Mouse (Mus musculus) neural tube, embryonic 13.5 days (tissue): Measurements from ENCODE around the gene Ndufb11. TPM values are rescaled to one million over a fixed set of nuclear protein-coding genes. Genes with fewer than 3 reads are reported as not detected.
A peak's percentile ranks its signal among the peaks of the same experiment; 100 is the strongest.

Experiments used
- ATAC-seq: fragments of 200-750 bp; cut with Nextera tagmentation; 2 replicates; pipeline ENCODE4 v1.8.0; 2017; ENCODE audit warnings: low read depth, mild to moderate bottlenecking, moderate TSS enrichment, moderate library complexity
- H3K27ac ChIP-seq: fragments of 300-500 bp; sonication (generic); replicated peaks from 2 replicates; pipeline ENCODE4 v1.5.1; 2015; ENCODE audit warnings: moderate library complexity, mild to moderate bottlenecking, inconsistent platforms
- H3K27me3 ChIP-seq: fragments of 300-500 bp; sonication (generic); 2 replicates; pipeline ENCODE4 v1.6.1; 2015; ENCODE audit warnings: mild to moderate bottlenecking, inconsistent platforms
- H3K36me3 ChIP-seq: fragments of 300-500 bp; sonication (generic); 2 replicates; pipeline ENCODE4 v1.6.1; 2015; ENCODE audit warnings: mild to moderate bottlenecking, inconsistent platforms
- H3K4me1 ChIP-seq: fragments of 300-500 bp; sonication (generic); replicated peaks from 2 replicates; pipeline ENCODE4 v1.6.1; 2015; ENCODE audit warnings: inconsistent platforms
- H3K4me2 ChIP-seq: fragments of 300-500 bp; sonication (generic); 2 replicates; pipeline ENCODE4 v1.6.1; 2015; ENCODE audit warnings: inconsistent platforms, mild to moderate bottlenecking, moderate library complexity
- H3K4me3 ChIP-seq: fragments of 300-500 bp; sonication (generic); 2 replicates; pipeline ENCODE4 v1.5.1; 2015; ENCODE audit warnings: mild to moderate bottlenecking, inconsistent platforms
- H3K9ac ChIP-seq: fragments of 300-500 bp; sonication (generic); 2 replicates; pipeline ENCODE4 v1.6.1; 2015; ENCODE audit warnings: moderate library complexity, mild to moderate bottlenecking, inconsistent platforms
- H3K9me3 ChIP-seq: fragments of 300-500 bp; sonication (generic); 2 replicates; pipeline ENCODE4 v1.6.1; 2016; ENCODE audit warnings: inconsistent platforms
- WGBS: fragments of 180-500 bp; shearing (Covaris S2); methylation state at CpG from one replicate; pipeline ENCODE4 v1.1.7; 2015; 5-methylcytosine and 5-hydroxymethylcytosine counted together
- polyA plus RNA-seq: library from polyadenylated mRNA; unstranded; fragments of >200 nt; fragmentation: Nextera tagmentation; extraction: Ambion mirVana; gene quantifications from 2 replicates; pipeline ENCODE4 v1.2.1, GENCODE M21; 2015

Ndufb11 gene
- polyA plus RNA-seq, result 238 and 249 TPM in 2 replicates

DNA sequence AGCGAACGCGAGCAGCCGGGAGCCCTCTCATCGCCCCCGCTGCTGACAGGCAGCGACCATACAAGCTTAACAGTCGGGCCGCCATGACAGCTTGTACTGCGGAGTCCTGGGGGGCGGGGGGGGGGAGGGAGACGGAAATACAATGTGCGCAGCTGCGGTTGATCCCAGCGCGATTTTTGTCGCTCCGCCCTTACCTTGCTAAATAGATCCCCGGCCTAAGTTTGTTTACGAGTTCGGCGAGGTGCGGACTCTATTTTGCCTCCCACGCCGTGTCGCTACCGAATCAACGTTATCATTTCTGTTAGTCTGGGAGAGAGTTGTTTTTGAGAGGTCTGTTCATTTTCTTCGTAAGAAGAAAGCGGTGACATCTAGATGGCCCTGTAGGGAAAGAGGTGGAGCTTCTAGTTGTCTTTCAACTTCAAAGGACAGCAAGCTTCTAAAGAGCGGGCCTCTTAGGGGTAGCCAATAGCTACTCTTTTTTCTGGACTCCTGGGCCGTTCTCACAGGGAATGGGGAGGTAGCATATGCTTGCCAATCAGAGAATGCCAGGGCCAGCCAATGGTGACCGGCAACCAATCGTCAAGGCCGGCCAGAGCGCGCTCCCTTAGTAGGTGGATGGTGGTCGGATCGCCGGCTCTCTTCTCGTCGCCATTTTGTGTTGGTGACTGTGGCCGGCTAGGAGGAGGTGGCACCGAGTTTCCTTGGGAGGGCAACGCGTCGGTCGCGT, at the start of gene Ndufb11, which contains the start of gene Rbm10:
TSS of gene Ndufb11 (minus strand) at position 444 of the 727 bp plus-strand sequence.
TSS of gene Rbm10 (plus strand) at position 328 of the 727 bp plus-strand sequence.
- H3K27me3 ChIP-seq, result no peaks in the 10 kb centered on the region
- H3K9ac ChIP-seq, result peak within 1 kb of the TSS; percentile 76
- peak; percentile 98 for ATAC-seq
- H3K36me3 ChIP-seq, result 0 out of 2 replicates have a peak, but pooled peaks cover 26% of the 10 kb centered on the region
- peak within 1 kb of the TSS; percentile 55 for H3K4me3 ChIP-seq
- H3K4me2 ChIP-seq, result peak within 1 kb of the TSS; percentile 65
- peak within 1 kb of the TSS; percentile 92 for H3K27ac ChIP-seq
- H3K9me3 ChIP-seq, result no peaks in the 10 kb centered on the region
- WGBS, result 21% methylated on average over 49 of the region's 49 CpGs
- peaks cover 31% of the 10 kb centered on the region for H3K4me1 ChIP-seq

DNA sequence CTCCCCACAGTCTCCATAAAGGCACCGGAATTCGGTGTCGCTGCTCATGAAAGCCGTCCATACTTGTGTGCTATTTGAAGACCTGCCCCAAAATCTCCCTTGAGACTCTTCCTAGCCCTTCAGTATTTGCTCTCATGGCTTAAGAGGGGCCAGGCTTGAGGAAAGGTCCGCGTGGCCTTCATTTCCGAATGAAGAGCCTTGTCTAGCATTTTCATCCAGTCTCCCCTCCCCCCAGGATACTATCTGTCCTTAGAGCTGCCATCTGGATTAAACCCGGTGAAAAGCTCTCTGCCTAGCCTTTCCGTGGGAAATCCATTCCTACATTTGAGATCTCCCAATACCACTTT, 46.0 kb upstream of the Ndufb11 start:
- ATAC-seq, result peak; percentile 11
- WGBS, result 15% methylated on average over 9 of the region's 9 CpGs
- peaks cover 41% of the 10 kb centered on the region for H3K4me1 ChIP-seq
- H3K9me3 ChIP-seq, result no peaks in the 10 kb centered on the region
- peak overlapping the region; percentile 87 for H3K9ac ChIP-seq
- peak overlapping the region; percentile 65 for H3K4me3 ChIP-seq
- H3K27ac ChIP-seq, result peak overlapping the region; percentile 93
- peak overlapping the region; percentile 65 for H3K4me2 ChIP-seq
- H3K27me3 ChIP-seq, result no peaks in the 10 kb centered on the region
- peaks cover 21% of the 10 kb centered on the region for H3K36me3 ChIP-seq

DNA sequence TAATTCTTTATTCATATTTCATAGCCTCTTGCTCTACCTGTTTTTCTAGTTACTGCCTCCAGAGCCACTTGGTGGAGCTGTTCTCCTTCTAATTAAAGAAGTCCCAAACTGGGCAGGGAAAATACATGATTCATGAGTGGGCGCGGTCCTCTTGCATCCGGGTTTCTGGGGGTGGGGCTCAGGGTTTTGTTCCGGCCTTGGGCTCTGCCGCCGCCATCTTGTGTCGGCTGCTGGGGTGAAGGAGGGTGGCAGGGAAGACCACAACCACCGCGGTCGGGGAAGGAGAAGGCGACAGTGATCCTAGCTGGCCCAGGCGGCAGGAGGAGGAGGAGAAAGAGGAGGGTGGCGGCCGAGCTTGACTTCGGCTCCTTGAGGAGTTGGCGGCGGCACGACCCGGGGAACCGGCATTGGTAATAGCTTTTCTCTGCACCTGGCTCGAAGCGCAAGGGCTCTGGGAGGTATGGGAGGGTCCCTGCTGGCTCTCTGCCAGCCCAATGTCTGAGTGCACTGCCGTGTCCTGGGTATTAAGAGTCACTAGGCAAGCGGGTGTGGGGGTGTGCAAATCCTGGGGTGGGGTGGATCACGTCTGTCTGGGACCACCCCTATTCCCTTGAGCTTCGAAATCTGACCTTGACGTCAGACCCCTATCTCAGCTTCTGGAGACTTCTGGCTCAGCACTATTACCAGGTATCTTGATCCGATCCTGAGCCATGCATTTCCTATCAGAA, 45.5 kb upstream of the Ndufb11 start:
- H3K4me2 ChIP-seq, result peak overlapping the region; percentile 65
- WGBS, result 18% methylated on average over 24 of the region's 28 CpGs
- peaks cover 16% of the 10 kb centered on the region for H3K36me3 ChIP-seq
- H3K9me3 ChIP-seq, result no peaks in the 10 kb centered on the region
- H3K4me3 ChIP-seq, result peak overlapping the region; percentile 65
- peak overlapping the region; percentile 93 for H3K27ac ChIP-seq
- ATAC-seq, result peak; percentile 90
- peaks cover 41% of the 10 kb centered on the region for H3K4me1 ChIP-seq
- no peaks in the 10 kb centered on the region for H3K27me3 ChIP-seq
- H3K9ac ChIP-seq, result peak overlapping the region; percentile 87

DNA sequence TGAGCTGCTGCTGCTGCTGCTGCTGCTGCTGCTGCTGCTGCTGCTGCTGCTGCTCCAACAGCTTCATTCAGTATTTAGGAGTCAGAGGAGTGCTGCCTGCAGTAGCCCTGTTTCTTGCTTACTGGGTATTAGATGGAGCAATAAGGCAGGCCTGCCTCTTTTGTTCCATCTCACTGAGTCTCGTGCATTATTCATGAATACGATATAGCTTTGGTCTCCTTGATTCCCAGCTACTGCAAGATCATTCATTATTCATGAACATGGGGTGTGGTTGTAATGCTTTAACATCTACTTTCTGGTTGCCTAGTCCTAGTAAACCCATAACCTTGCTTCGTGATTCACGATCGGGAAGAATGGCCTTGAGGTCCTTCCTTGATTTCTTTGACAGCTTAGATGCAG, 44.9 kb upstream of the Ndufb11 start:
- ATAC-seq, result peak; percentile 63
- Histone ChIP-seq H3K9ac (no peak overlapping the region), H3K9me3 (no peaks in the 10 kb centered on the region), H3K4me1 (peaks cover 39% of the 10 kb centered on the region), H3K36me3 (peaks cover 11% of the 10 kb centered on the region), H3K27ac (peak overlapping the region; percentile 93), H3K4me2 (peak overlapping the region; percentile 34), H3K4me3 (peak overlapping the region; percentile 65; the same call in 1 of the 2 replicates), H3K27me3 (no peaks in the 10 kb centered on the region)
- WGBS, result 30% methylated on average over 5 of the region's 5 CpGs

GRCm38 (mm10) chrX:20658891-20659406, 41.5 kb upstream of the Ndufb11 start:
- 19% methylated on average over 24 of the region's 24 CpGs for WGBS
- H3K36me3 ChIP-seq, result no peaks in the 10 kb centered on the region
- H3K4me2 ChIP-seq, result peak overlapping the region; percentile 70

GRCm38 (mm10) chrX:20658026-20658652, 40.7 kb upstream of the Ndufb11 start, which contains the start of gene Uba1:
Gene Uba1, plus strand, starts transcription at chrX:20658326.
- no peaks in the 10 kb centered on the region for H3K9me3 ChIP-seq
- WGBS, result 22% methylated on average over 27 of the region's 27 CpGs
- no peaks in the 10 kb centered on the region for H3K36me3 ChIP-seq
- H3K27me3 ChIP-seq, result no peaks in the 10 kb centered on the region
- H3K9ac ChIP-seq, result peak within 1 kb of the TSS; percentile 63
- peak within 1 kb of the TSS; percentile 28; the same call in 1 of the 2 replicates for H3K27ac ChIP-seq
- ATAC-seq, result peak; percentile 88
- 0 out of 2 replicates have a peak, but pooled peaks cover 7% of the 10 kb centered on the region for H3K4me1 ChIP-seq
- peak within 1 kb of the TSS; percentile 70 for H3K4me2 ChIP-seq
- peak within 1 kb of the TSS; percentile 48 for H3K4me3 ChIP-seq

More at GRCm38 (mm10) chrX:20658891-20659406, 41.5 kb upstream of the Ndufb11 start:
- Histone ChIP-seq H3K27ac (no peak overlapping the region), H3K9me3 (no peaks in the 10 kb centered on the region), H3K4me1 (0 out of 2 replicates have a peak, but pooled peaks cover 7% of the 10 kb centered on the region), H3K9ac (peak overlapping the region; percentile 63), H3K4me3 (peak overlapping the region; percentile 48), H3K27me3 (no peaks in the 10 kb centered on the region)
- ATAC-seq, result no peak

DNA sequence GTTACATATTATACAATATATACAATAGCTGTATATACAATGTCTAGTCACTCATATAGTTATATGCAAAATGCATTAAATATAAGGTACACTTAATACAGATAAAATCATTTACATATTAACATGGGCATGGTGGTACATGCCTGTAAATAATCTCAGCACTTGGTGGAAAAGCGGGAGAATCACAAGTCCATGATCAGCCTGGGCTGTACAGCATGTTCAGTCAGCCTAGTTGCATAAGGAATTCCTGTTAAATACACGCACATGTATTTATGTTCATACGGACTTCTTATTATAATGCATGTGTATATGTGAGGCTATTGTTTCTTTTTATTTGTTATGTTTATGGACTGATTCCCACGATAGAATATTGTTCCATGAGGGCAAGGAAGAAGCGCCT, 40.2 kb upstream of the Ndufb11 start:
- Histone ChIP-seq H3K4me2 (peak overlapping the region; percentile 70), H3K9me3 (no peaks in the 10 kb centered on the region), H3K27me3 (no peaks in the 10 kb centered on the region), H3K4me3 (peak overlapping the region; percentile 48), H3K27ac (no peak overlapping the region), H3K36me3 (no peaks in the 10 kb centered on the region), H3K9ac (0 out of 2 replicates have a peak overlapping the region, but pooled peaks have one; percentile 41), H3K4me1 (0 out of 2 replicates have a peak, but pooled peaks cover 7% of the 10 kb centered on the region)
- 34% methylated on average over 5 of the region's 5 CpGs for WGBS
- no peak for ATAC-seq

DNA sequence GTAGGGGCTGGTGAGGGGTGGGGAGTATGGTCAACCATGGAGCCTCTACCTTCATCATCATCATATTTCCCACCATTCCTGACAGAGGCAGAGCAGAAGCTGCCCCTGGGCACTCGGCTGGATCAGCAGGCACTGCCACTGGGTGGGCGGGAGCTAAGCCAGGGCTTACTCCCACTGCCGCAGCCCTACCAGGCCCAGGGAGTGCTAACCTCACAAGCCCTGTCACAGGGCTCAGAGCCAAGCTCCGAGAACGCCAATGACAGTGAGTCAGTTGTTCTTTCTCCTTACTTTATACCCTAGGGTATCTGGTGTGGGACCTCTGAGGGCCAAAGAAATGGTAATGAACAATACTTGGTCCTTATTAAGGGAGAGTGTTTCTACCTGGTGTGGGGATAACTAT, 27.4 kb upstream of the Ndufb11 start:
- ATAC-seq, result no peak
- Histone ChIP-seq H3K36me3 (peaks cover 80% of the 10 kb centered on the region), H3K27me3 (no peaks in the 10 kb centered on the region), H3K27ac (no peak overlapping the region), H3K9ac (no peak overlapping the region), H3K4me3 (no peak overlapping the region), H3K9me3 (no peaks in the 10 kb centered on the region), H3K4me2 (no peak overlapping the region), H3K4me1 (no peaks in the 10 kb centered on the region)
- 85% methylated on average over 5 of the region's 5 CpGs for WGBS

DNA sequence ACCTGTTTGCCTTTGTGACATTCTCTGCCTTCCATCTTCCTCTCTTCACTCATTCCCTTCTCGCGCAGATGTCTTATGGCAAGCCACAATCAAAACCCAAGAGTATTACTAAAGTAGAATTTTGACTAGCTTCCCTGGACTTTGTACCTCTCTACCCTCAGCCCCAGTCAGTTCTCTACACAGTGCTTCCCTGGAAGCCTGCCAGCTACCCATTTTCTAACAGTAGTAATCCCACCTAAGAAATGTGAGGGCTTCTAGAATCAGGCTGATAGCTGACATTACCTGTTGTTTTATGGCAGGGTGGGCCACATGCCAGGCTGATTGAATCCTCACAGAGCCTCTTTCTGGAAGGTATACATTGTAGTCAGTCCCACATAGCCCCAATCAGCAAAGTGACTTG, 20.7 kb upstream of the Ndufb11 start:
- no peak overlapping the region for H3K4me3 ChIP-seq
- H3K27me3 ChIP-seq, result no peaks in the 10 kb centered on the region
- no peaks in the 10 kb centered on the region for H3K9me3 ChIP-seq
- H3K4me1 ChIP-seq, result no peaks in the 10 kb centered on the region
- no peak overlapping the region for H3K4me2 ChIP-seq
- H3K36me3 ChIP-seq, result peaks cover 60% of the 10 kb centered on the region
- ATAC-seq, result no peak
- WGBS, result 96% methylated on average over 2 of the region's 2 CpGs
- H3K27ac ChIP-seq, result no peak overlapping the region
- no peak overlapping the region for H3K9ac ChIP-seq

DNA sequence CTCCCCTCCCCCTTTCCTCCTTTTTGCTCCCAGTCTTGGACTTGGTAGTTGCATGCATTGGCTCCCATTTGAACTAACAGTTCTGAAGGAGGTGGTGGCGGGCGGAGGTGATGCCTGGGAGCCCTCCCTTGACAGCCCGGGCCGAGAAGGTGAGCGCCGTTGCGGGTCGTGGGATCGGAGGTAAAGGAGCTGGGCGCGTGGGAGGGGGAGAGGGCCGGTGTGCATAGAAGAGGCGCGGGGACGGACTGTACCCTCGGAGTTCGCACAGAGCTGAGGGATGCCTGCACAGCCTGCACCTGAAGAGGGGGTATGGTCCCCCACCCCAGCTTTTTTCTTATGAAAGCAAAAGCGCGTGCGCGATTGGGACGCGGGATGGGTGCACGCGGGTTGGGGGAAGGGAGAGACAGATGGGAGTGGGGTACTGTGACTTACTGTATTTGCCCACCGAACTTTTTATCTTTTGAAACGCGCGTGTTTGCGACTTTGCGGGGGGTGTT, 532 bp upstream of the Ndufb11 start:
- ATAC-seq, result peak; percentile 77
- Histone ChIP-seq H3K4me1 (peaks cover 31% of the 10 kb centered on the region), H3K27me3 (no peaks in the 10 kb centered on the region), H3K4me3 (peak overlapping the region; percentile 55), H3K36me3 (peaks cover 26% of the 10 kb centered on the region; the same call in 1 of the 2 replicates), H3K9ac (peak overlapping the region; percentile 76), H3K27ac (peak overlapping the region; percentile 92), H3K4me2 (peak overlapping the region; percentile 65), H3K9me3 (no peaks in the 10 kb centered on the region)
- WGBS, result 23% methylated on average over 31 of the region's 31 CpGs

GRCm38 (mm10) chrX:20616861-20617175, 601 bp downstream of the Ndufb11 start:
- Histone ChIP-seq H3K27me3 (no peaks in the 10 kb centered on the region), H3K4me3 (peak overlapping the region; percentile 55), H3K4me1 (peaks cover 31% of the 10 kb centered on the region), H3K9me3 (no peaks in the 10 kb centered on the region), H3K9ac (peak overlapping the region; percentile 76), H3K4me2 (peak overlapping the region; percentile 65), H3K27ac (peak overlapping the region; percentile 92), H3K36me3 (0 out of 2 replicates have a peak, but pooled peaks cover 26% of the 10 kb centered on the region)
- 18% methylated on average over 17 of the region's 17 CpGs for WGBS
- peak; percentile 59; the same call in 1 of the 2 replicates for ATAC-seq
